In the genomic region with DNA sequence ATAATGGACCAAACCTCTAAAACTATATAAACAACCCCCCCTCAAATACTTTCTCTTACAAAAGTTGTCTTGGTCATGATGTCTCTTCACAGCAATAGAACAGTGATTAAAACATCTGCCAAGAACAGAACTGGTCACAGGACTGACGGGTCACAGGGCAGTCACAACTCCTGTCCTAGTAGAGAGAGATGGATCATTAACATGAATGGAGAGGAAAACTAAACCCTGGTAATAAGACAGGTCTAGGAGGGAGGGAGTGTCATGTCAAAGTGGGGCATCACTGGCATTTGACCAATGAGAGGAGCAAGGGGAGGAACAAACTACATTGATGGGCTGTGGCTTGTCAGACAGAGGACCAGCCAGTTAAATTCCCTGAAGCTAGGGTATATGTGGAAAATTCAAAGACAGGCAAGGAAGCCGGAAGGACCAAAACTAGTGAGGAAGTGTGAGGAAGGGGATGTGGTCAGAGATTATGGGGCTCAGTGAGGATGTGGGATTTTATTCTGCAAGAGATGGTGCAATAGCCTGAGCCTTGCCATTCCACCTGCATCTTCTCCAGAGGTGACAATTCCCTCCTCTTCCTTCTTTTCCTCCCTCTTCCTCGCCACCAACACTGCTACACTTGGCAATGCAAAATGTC, we compare ENCODE assay signal across 26 mouse cellular contexts.
DNase-seq lines count a peak whose midpoint lies in the region; ATAC-seq lines count a peak whose summit lies in the region.
"Had no signal": no experiment of that assay in that cellular context is flagged by ENCODE, and none has a peak within 500 bp of the region (broad histone marks: within the 10 kb centered on the region; RNA-seq: fewer than 3 reads in every experiment).

No protein-coding gene starts in this region.

- H3K27ac ChIP-seq in kidney, embryonic 16.5 days (ENCODE audit: low read length) = no peak overlapping the region
- no peak overlapping the region for H3K27ac ChIP-seq in forebrain, embryonic 13.5 days
- H3K27ac ChIP-seq: hindbrain, embryonic 14.5 days; limb, embryonic 10.5 days; limb, embryonic 15.5 days; liver, embryonic 15.5 days; midbrain, embryonic 13.5 days; neural tube, embryonic 13.5 days had no signal

- H3K4me3 ChIP-seq in kidney, embryonic 16.5 days (ENCODE audit: low read length) = no peak overlapping the region
- no peak overlapping the region for H3K4me3 ChIP-seq in forebrain, embryonic 13.5 days
- H3K4me3 ChIP-seq: limb, embryonic 10.5 days; limb, embryonic 15.5 days; liver, embryonic 15.5 days; midbrain, embryonic 13.5 days; neural tube, embryonic 13.5 days had no signal

- ATAC-seq in kidney, embryonic 16.5 days (ENCODE audit: low FRiP score, low TSS enrichment) = no peak
- peak; percentile 84 for ATAC-seq in common myeloid progenitor, adult 5-6 weeks (replicated peaks; ENCODE audit: low read depth, poor library complexity, severe bottlenecking)
- peak; percentile 33 to 54; a peak in 2 of 4 replicates for ATAC-seq in hematopoietic stem cell, adult 5-6 weeks (replicated peaks in 1 of 2; ENCODE audit: insufficient read depth in 1 of 2, low FRiP score in 2 of 2, low TSS enrichment in 1 of 2, low read depth in 1 of 2, poor library complexity in 2 of 2, severe bottlenecking in 2 of 2)
- peak; percentile 85 for ATAC-seq in megakaryocyte progenitor cell, adult 5-6 weeks (replicated peaks; ENCODE audit: poor library complexity)
- no peak for ATAC-seq in forebrain, embryonic 13.5 days
- ATAC-seq: activated CD4-positive, CD25-positive, alpha-beta regulatory T cell, adult 4 months; forebrain, embryonic 14.5 days; intestine, postnatal 0 days; midbrain, embryonic 13.5 days had no signal

- H3K4me2 ChIP-seq in kidney, embryonic 16.5 days (replicated peaks; ENCODE audit: low read depth, low read length) = no peak overlapping the region
- H3K4me2 ChIP-seq in forebrain, embryonic 13.5 days = no peak overlapping the region
- H3K4me2 ChIP-seq: heart, embryonic 11.5 days; hindbrain, embryonic 14.5 days; limb, embryonic 15.5 days; liver, embryonic 15.5 days; lung, embryonic 14.5 days; midbrain, embryonic 13.5 days; neural tube, embryonic 13.5 days had no signal

- H3K27me3 ChIP-seq in kidney, embryonic 16.5 days (ENCODE audit: insufficient read depth, low read length) = no peaks in the 10 kb centered on the region
- no peaks in the 10 kb centered on the region for H3K27me3 ChIP-seq in forebrain, embryonic 13.5 days
- H3K27me3 ChIP-seq: CH12.LX; liver, embryonic 15.5 days; midbrain, embryonic 13.5 days; neural tube, embryonic 13.5 days had no signal

- peak; percentile 39 to 41 for DNase-seq in kidney, adult 8-10 months
- DNase-seq: adrenal gland, adult 2 months; cerebellum, adult 2 months; cerebellum, postnatal 14 days; gastrocnemius, postnatal 14 days; heart, adult 18-20 months; heart, postnatal 4 days; lung, embryonic 14.5 days; thymus, adult 2 months; thymus, postnatal 4 days had no signal

- 0 out of 2 replicates have a peak, but pooled peaks cover 4% of the 10 kb centered on the region for H3K36me3 ChIP-seq in kidney, embryonic 16.5 days (ENCODE audit: insufficient read depth, low read length)
- H3K36me3 ChIP-seq in forebrain, embryonic 13.5 days (ENCODE audit: poor library complexity, severe bottlenecking) = no peaks in the 10 kb centered on the region
- H3K36me3 ChIP-seq: limb, embryonic 10.5 days; limb, embryonic 15.5 days; liver, embryonic 15.5 days; midbrain, embryonic 13.5 days; neural tube, embryonic 13.5 days had no signal

- WGBS in kidney, embryonic 16.5 days = 88% methylated on average over 3 of the region's 3 CpGs
- 89% methylated on average over 3 of the region's 3 CpGs for WGBS in forebrain, embryonic 13.5 days

- no peak overlapping the region for H3K9ac ChIP-seq in kidney, embryonic 16.5 days (replicated peaks; ENCODE audit: low read length)
- H3K9ac ChIP-seq in forebrain, embryonic 13.5 days = no peak overlapping the region
- H3K9ac ChIP-seq: hindbrain, embryonic 14.5 days; limb, embryonic 15.5 days; liver, embryonic 15.5 days; lung, embryonic 14.5 days; midbrain, embryonic 13.5 days; neural tube, embryonic 13.5 days had no signal

- H3K9me3 ChIP-seq in kidney, embryonic 16.5 days (ENCODE audit: low read length) = no peaks in the 10 kb centered on the region
- no peaks in the 10 kb centered on the region for H3K9me3 ChIP-seq in forebrain, embryonic 13.5 days (replicated peaks)
- H3K9me3 ChIP-seq: limb, embryonic 10.5 days; limb, embryonic 15.5 days; liver, embryonic 15.5 days; midbrain, embryonic 13.5 days; neural tube, embryonic 13.5 days had no signal

- H3K4me1 ChIP-seq in kidney, embryonic 16.5 days (ENCODE audit: insufficient read depth, low read length) = peaks cover 14% of the 10 kb centered on the region; the same call in 1 of the 2 replicates
- peaks cover 10% of the 10 kb centered on the region for H3K4me1 ChIP-seq in forebrain, embryonic 13.5 days
- H3K4me1 ChIP-seq: liver, embryonic 15.5 days had no signal

Comparison
In these comparisons a context has a peak if more than half of its experiments do, and no peak if none do; other contexts are left out.
1. ATAC-seq: peak in common myeloid progenitor, adult 5-6 weeks (single experiment), hematopoietic stem cell, adult 5-6 weeks (2 of 2) and megakaryocyte progenitor cell, adult 5-6 weeks (single experiment); none in kidney, embryonic 16.5 days (single experiment) and forebrain, embryonic 13.5 days (single experiment).